10 mouse cellular contexts compared by ENCODE assay signal in the genomic region with DNA sequence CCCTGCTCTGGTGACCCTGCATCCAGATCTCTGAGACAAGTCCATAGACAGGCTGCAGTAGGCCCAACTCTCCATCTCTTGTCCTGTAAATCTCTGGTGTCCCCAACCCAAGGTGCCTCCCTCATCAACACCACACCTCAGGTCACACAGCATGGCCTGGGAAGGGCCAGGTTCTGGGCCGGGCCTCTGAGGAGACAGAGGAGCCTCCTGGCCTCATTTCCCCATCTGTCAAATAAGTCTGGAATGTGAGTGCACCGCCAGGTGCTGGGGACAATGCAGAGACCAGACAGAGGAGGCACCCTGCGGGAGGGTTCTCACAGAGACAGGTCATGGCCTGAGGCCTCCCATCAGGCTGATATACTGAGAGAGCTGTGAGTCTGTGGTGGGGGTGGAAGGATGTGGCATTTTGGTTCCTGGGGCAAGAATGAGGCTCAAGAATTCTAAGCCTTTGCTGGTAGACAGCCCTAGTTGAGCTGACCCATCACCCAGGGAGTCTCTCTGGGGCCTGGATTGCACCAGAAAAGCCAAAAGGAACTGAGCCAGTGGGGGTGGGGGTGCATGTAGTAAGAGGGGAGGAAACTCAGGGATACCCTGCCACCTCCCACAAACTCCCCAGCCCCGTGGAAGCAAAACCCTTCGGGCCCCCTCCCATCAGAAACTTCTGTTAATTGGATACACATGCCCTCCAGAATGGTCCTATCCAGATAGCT. TPM values are rescaled to one million over a fixed set of nuclear protein-coding genes. Genes with fewer than 3 reads are reported as not detected.
DNase-seq lines count a peak whose midpoint lies in the region; ATAC-seq lines count a peak whose summit lies in the region.
"Had no signal": no experiment of that assay in that cellular context is flagged by ENCODE, and none has a peak within 500 bp of the region (broad histone marks: within the 10 kb centered on the region; RNA-seq: fewer than 3 reads in every experiment).

No protein-coding gene starts in this region.

- peaks cover 7% of the 10 kb centered on the region for H3K4me1 ChIP-seq in heart, embryonic 16.5 days (ENCODE audit: control insufficient read depth, insufficient read depth, low read length)
- peaks cover 27% of the 10 kb centered on the region for H3K4me1 ChIP-seq in hindbrain, embryonic 11.5 days (replicated peaks; ENCODE audit: control insufficient read depth, insufficient read depth, low read length)
- H3K4me1 ChIP-seq in midbrain, embryonic 16.5 days (ENCODE audit: control insufficient read depth, insufficient read depth, low read length): peaks cover 22% of the 10 kb centered on the region

- no peaks in the 10 kb centered on the region for H3K27me3 ChIP-seq in heart, embryonic 16.5 days (ENCODE audit: control insufficient read depth, insufficient read depth, low read length)
- no peaks in the 10 kb centered on the region for H3K27me3 ChIP-seq in hindbrain, embryonic 11.5 days (ENCODE audit: control insufficient read depth, insufficient read depth, low read length)
- no peaks in the 10 kb centered on the region for H3K27me3 ChIP-seq in midbrain, embryonic 16.5 days (ENCODE audit: control insufficient read depth, insufficient read depth, low read depth, low read length)

- H3K36me3 ChIP-seq in heart, embryonic 16.5 days (ENCODE audit: control insufficient read depth, insufficient read depth): no peaks in the 10 kb centered on the region
- no peaks in the 10 kb centered on the region for H3K36me3 ChIP-seq in hindbrain, embryonic 11.5 days (ENCODE audit: control insufficient read depth, insufficient read depth, low read length)
- H3K36me3 ChIP-seq in midbrain, embryonic 16.5 days (ENCODE audit: control insufficient read depth, insufficient read depth, low read length): no peaks in the 10 kb centered on the region

- no peak for ATAC-seq in heart, embryonic 16.5 days (replicated peaks; ENCODE audit: extremely low read depth, insufficient read depth, low FRiP score)
- ATAC-seq in hindbrain, embryonic 11.5 days (ENCODE audit: low FRiP score): peak; percentile 41
- ATAC-seq in midbrain, embryonic 16.5 days: no peak

- no peak overlapping the region for H3K4me3 ChIP-seq in heart, embryonic 16.5 days (ENCODE audit: low read length)
- no peak overlapping the region for H3K4me3 ChIP-seq in hindbrain, embryonic 11.5 days (ENCODE audit: low read depth, low read length)
- H3K4me3 ChIP-seq in midbrain, embryonic 16.5 days (ENCODE audit: low read depth, low read length): no peak overlapping the region
- H3K4me3 ChIP-seq: erythroblast, embryonic 14.5 days had no signal

- peak overlapping the region; percentile 75; the same call in 1 of the 2 replicates for H3K9ac ChIP-seq in heart, embryonic 16.5 days (ENCODE audit: low read length)
- no peak overlapping the region; the same call in 1 of the 2 replicates for H3K9ac ChIP-seq in hindbrain, embryonic 11.5 days (ENCODE audit: low read depth, low read length)
- H3K9ac ChIP-seq in midbrain, embryonic 16.5 days (ENCODE audit: low read depth, low read length): peak overlapping the region; percentile 77

- WGBS in heart, embryonic 16.5 days: 45% methylated on average over 5 of the region's 5 CpGs
- 16% methylated on average over 5 of the region's 5 CpGs for WGBS in hindbrain, embryonic 11.5 days
- WGBS in midbrain, embryonic 16.5 days: 26% methylated on average over 5 of the region's 5 CpGs

- H3K9me3 ChIP-seq in heart, embryonic 16.5 days (replicated peaks; ENCODE audit: control insufficient read depth, low read length): no peaks in the 10 kb centered on the region
- H3K9me3 ChIP-seq in hindbrain, embryonic 11.5 days (ENCODE audit: control insufficient read depth, low read length): no peaks in the 10 kb centered on the region
- H3K9me3 ChIP-seq in midbrain, embryonic 16.5 days (replicated peaks; ENCODE audit: control insufficient read depth, low read length, poor library complexity, severe bottlenecking): no peaks in the 10 kb centered on the region

- H3K27ac ChIP-seq in heart, embryonic 16.5 days (ENCODE audit: low read length): no peak overlapping the region
- H3K27ac ChIP-seq in hindbrain, embryonic 11.5 days (ENCODE audit: low read depth, low read length): peak overlapping the region; percentile 34; the same call in 1 of the 2 replicates
- no peak overlapping the region for H3K27ac ChIP-seq in midbrain, embryonic 16.5 days (ENCODE audit: low read length)

- intact Hi-C loops in gastrocnemius, postnatal 14 days (cut with DNase I; ENCODE audit: low total_unique reads): no loop called here

- H3K4me2 ChIP-seq in heart, embryonic 16.5 days (ENCODE audit: low read depth, low read length): peak overlapping the region; percentile 96
- H3K4me2 ChIP-seq in hindbrain, embryonic 11.5 days (replicated peaks; ENCODE audit: low read depth, low read length): peak overlapping the region; percentile 65
- H3K4me2 ChIP-seq in midbrain, embryonic 16.5 days (ENCODE audit: low read length): peak overlapping the region; percentile 91

- DNase-seq in heart, adult 11 months: no peak
- peak; percentile 63 for DNase-seq in embryo, embryonic 10 days (ENCODE audit: low spot score)
- DNase-seq in hindbrain, embryonic 11.5 days (ENCODE audit: low spot score): peak; percentile 54
- DNase-seq in frontal cortex, postnatal 14 days (ENCODE audit: low spot score in 2 of 2): no peak
- no peak for DNase-seq in gastrocnemius, postnatal 14 days
- DNase-seq in left cerebral cortex, adult 18-20 months (ENCODE audit: low spot score in 2 of 2): no peak
- DNase-seq: lung, postnatal 14 days had no signal

RNA-seq across cellular contexts. Expression of gene Zfp423, which starts 15.0 kb away (rescaled TPM):
- 3.1 and 3.7 TPM in 2 replicates for polyA plus RNA-seq in heart, embryonic 16.5 days (2015; fragmentation: Nextera tagmentation; extraction: Ambion mirVana)
- 43.3 and 49.5 TPM in 2 replicates for polyA plus RNA-seq in hindbrain, embryonic 11.5 days (2014; fragmentation: Nextera tagmentation; extraction: Ambion mirVana)
- 28.1 and 37.5 TPM in 2 replicates for polyA plus RNA-seq in midbrain, embryonic 16.5 days (2015; fragmentation: Nextera tagmentation; extraction: Ambion mirVana)
- 10 to 100 TPM; 15.7 to 15.9 TPM for total RNA-seq in gastrocnemius, postnatal 14 days (2021)
- 10 to 100 TPM; 22.2 to 28.8 TPM for total RNA-seq in left cerebral cortex, adult 18-20 months (2021)
- polyA plus RNA-seq: erythroblast, embryonic 14.5 days had no signal

Comparison
In these comparisons a context has a peak if more than half of its experiments do, and no peak if none do; other contexts are left out.
1. DNase-seq: peak in embryo, embryonic 10 days (single experiment) and hindbrain, embryonic 11.5 days (single experiment); none in heart, adult 11 months (single experiment), frontal cortex, postnatal 14 days (0 of 2), gastrocnemius, postnatal 14 days (single experiment) and left cerebral cortex, adult 18-20 months (0 of 2).
2. Peak in every context shown above with its lines, with median percentiles within 50 percentile points of each other: H3K4me2 ChIP-seq.